46 mouse cellular contexts compared by ENCODE assay signal in the genomic region with DNA sequence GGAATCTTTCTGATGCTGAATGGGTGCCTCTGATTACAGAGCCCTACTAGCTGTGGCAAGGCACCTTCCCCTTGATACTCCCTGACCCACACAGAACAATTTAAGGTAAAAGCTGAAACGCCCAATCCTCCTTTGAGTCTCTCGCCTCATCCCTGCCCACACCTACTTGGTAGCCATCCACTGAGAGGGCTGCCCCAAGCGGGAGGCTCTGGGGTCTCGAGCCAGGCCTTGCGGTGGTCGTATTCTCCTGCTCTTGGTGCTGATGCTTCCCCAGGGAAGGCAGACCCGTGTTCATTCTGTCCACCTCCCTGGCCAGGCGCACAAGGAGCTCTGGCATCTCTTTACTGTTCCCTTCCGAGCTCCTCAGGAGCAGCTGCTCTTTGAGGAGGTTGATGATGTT. TPM values are rescaled to one million over a fixed set of nuclear protein-coding genes. Genes with fewer than 3 reads are reported as not detected.
"Had no signal": no experiment of that assay in that cellular context is flagged by ENCODE, and none has a peak within 500 bp of the region (broad histone marks: within the 10 kb centered on the region; RNA-seq: fewer than 3 reads in every experiment).

No protein-coding gene starts in this region.

- H3K9ac ChIP-seq: limb, embryonic 12.5 days; limb, embryonic 13.5 days; limb, embryonic 15.5 days; liver, embryonic 12.5 days; liver, embryonic 13.5 days; liver, embryonic 14.5 days; liver, embryonic 15.5 days; liver, postnatal 0 days; lung, embryonic 14.5 days; lung, embryonic 15.5 days; midbrain, embryonic 12.5 days; midbrain, embryonic 13.5 days; midbrain, embryonic 15.5 days had no signal

- H3K4me3 ChIP-seq: limb, embryonic 10.5 days; limb, embryonic 12.5 days; limb, embryonic 13.5 days; limb, embryonic 15.5 days; liver, embryonic 12.5 days; liver, embryonic 13.5 days; liver, embryonic 15.5 days; lung, embryonic 15.5 days; megakaryocyte, embryonic 14.5 days; midbrain, embryonic 10.5 days; midbrain, embryonic 12.5 days; midbrain, embryonic 13.5 days; midbrain, embryonic 15.5 days; myocyte had no signal

- H3K36me3 ChIP-seq: limb, embryonic 10.5 days; limb, embryonic 12.5 days; limb, embryonic 13.5 days; limb, embryonic 15.5 days; liver, embryonic 12.5 days; liver, embryonic 13.5 days; liver, embryonic 15.5 days; lung, embryonic 15.5 days; midbrain, embryonic 10.5 days; midbrain, embryonic 12.5 days had no signal

- H3K9me3 ChIP-seq: limb, embryonic 15.5 days; liver, embryonic 13.5 days; liver, embryonic 15.5 days; lung, embryonic 15.5 days had no signal

- H3K4me1 ChIP-seq: limb, embryonic 10.5 days; limb, embryonic 12.5 days; limb, embryonic 13.5 days; limb, embryonic 15.5 days; liver, embryonic 12.5 days; liver, embryonic 13.5 days; liver, embryonic 15.5 days; lung, embryonic 15.5 days; megakaryocyte, embryonic 14.5 days; midbrain, embryonic 10.5 days; midbrain, embryonic 12.5 days; midbrain, embryonic 13.5 days; midbrain, embryonic 15.5 days had no signal

- H3K27ac ChIP-seq: limb, embryonic 10.5 days; limb, embryonic 12.5 days; limb, embryonic 13.5 days; limb, embryonic 15.5 days; liver, embryonic 12.5 days; liver, embryonic 13.5 days; liver, embryonic 14.5 days; liver, embryonic 15.5 days; lung, embryonic 15.5 days; macrophage; midbrain, embryonic 10.5 days; midbrain, embryonic 12.5 days; midbrain, embryonic 13.5 days; midbrain, embryonic 15.5 days had no signal

- DNase-seq: left cerebral cortex, postnatal 4 days; liver; liver, embryonic 13.5 days; liver, postnatal 0 days; lung, adult 18-20 months; lung, adult 2 months; lung, embryonic 14.5 days; lung, postnatal 10 days; lung, postnatal 14 days; lung, postnatal 36 days; lung, postnatal 4 days; midbrain, embryonic 14.5 days had no signal

- H3K27me3 ChIP-seq: limb, embryonic 12.5 days; limb, embryonic 13.5 days; limb, embryonic 15.5 days; liver, embryonic 12.5 days; liver, embryonic 13.5 days; liver, embryonic 15.5 days; lung, embryonic 15.5 days; midbrain, embryonic 12.5 days; midbrain, embryonic 13.5 days; midbrain, embryonic 15.5 days had no signal

RNA-seq across cellular contexts. Expression of gene Gm17651, which starts 44.6 kb away (rescaled TPM):
- total RNA-seq: left cerebral cortex, postnatal 10 days; left cerebral cortex, postnatal 14 days; left cerebral cortex, postnatal 25 days; left cerebral cortex, postnatal 36 days; left cerebral cortex, postnatal 4 days; liver, adult 2 months; megakaryocyte progenitor cell, adult 5-6 weeks; megakaryocyte, adult 5-6 weeks; megakaryocyte-erythroid progenitor cell, adult 5-6 weeks; midbrain, postnatal 0 days; monocyte, adult 5-6 weeks had no signal
- polyA plus RNA-seq: limb, embryonic 10.5 days; limb, embryonic 11.5 days; limb, embryonic 12.5 days; limb, embryonic 13.5 days; limb, embryonic 14.5 days; limb, embryonic 15.5 days; liver, adult 2 months; liver, embryonic 11.5 days; liver, embryonic 12.5 days; liver, embryonic 13.5 days; liver, embryonic 14.5 days; liver, embryonic 15.5 days; liver, embryonic 16.5 days; liver, postnatal 0 days; lung, adult 2 months; lung, embryonic 14.5 days; lung, embryonic 15.5 days; lung, embryonic 16.5 days; lung, postnatal 0 days; macrophage; midbrain, embryonic 10.5 days; midbrain, embryonic 11.5 days; midbrain, embryonic 12.5 days; midbrain, embryonic 13.5 days; midbrain, embryonic 14.5 days; midbrain, embryonic 15.5 days; midbrain, embryonic 16.5 days; midbrain, postnatal 0 days; myocyte; neural tube, embryonic 11.5 days had no signal
